Mouse (Mus musculus) T-helper 17 cell (primary cell): Measurements from ENCODE around the gene Col4a1.

Experiments used
- in situ Hi-C, 2 experiments: fragments of 300-600 bp; cut with MboI, MseI; formaldehyde crosslinking; loops; 1 replicate in 1 of 2; 2 replicates in 1 of 2; pipeline ENCODE4 v1.15.1; 2025; ENCODE audit warnings: high pct_unique_total_duplicates in 2 of 2

The Col4a1 gene

DNA sequence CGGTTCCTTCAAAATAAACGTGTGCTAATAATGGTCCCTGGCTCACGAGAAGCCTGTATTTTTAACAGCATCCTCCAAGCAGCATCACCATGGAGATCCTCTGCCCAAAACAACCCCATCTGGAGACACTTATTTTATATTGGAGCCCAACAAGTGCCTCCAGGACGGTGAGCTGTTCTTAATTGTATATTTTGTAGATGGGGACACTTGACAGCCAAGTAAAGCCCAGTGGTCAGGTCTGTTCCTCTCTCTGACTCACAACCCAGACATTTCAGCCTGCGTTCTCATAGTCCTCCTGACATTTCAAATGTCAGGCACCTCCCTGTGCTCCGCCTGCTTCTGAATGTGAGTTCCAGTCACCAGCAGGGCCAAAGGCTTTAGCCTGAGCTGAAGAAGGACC is 43.9 kb downstream of the Col4a1 start:
- in situ Hi-C loops = no loop called here

DNA sequence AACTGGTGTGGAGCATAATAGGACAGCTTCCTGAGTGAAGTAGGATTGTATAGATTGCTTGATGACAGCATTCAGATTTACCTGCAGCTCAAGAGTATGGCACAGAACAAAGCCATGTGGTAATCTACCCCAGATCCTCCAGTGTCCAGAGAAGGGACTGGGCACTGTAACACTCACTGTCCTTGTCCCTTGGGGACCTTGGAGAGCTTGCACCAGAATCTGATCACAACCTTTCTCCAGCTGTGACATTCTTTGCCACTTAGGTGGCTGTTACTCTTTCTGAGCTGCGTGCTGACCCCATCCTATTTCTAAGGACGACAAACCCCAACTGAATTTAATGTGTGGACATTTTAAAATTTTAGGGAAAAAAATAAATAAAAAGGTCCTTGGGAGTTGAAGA is 46.2 kb downstream of the Col4a1 start:
- in situ Hi-C loops = no loop called here

- in situ Hi-C loops = no loop called here
Measured at GRCm38 (mm10) chr8:11265971-11266370, 46.7 kb downstream of the Col4a1 start.

- in situ Hi-C loops = no loop called here
Measured at GRCm38 (mm10) chr8:11263848-11264247, 48.8 kb downstream of the Col4a1 start.

GRCm38 (mm10) chr8:11262031-11262735 is 50.4 kb downstream of the Col4a1 start:
- in situ Hi-C loops = no loop called here

DNA sequence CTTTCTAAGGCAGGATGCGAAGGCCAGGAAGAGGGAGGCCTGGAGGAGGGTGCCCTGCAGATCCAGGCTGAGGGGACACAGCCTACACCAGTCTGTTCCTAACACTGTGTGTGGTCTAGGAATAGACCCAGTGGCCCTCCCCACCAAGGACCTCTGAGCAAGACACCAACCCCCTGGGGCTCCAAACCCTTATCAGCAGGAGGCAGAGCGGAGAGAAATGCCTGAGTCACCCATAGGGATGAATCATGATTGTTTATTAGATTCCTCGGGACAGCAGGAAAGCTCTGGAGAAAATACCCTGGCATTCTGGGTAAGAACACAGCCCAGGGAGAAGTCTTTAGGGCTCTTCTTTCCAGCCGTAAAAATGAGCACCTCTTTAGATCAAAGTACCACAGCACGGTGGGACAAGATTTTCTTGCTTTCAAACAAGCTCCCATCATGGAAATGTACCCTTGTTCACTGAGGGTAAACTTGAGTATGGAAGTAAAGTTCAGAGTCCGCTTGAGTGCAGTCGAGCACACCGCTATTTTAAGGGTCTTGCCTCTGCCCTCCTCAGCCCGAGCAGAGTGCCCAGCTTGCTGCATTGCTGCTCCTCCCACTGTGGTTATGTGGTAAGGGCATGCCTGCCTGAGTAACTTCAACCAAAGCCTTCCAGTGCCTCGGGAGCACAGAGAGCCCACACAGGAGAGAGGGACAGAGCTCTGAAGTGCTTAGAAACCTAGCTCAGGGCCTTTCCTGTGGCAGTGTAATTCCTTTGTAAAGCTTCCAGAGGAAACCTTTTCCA is 52.6 kb downstream of the Col4a1 start:
- in situ Hi-C loops = no loop called here

GRCm38 (mm10) chr8:11258517-11259136 is 54.0 kb downstream of the Col4a1 start:
- in situ Hi-C loops = no loop called here

GRCm38 (mm10) chr8:11257079-11258017 is 55.3 kb downstream of the Col4a1 start:
- in situ Hi-C loops = no loop called here

DNA sequence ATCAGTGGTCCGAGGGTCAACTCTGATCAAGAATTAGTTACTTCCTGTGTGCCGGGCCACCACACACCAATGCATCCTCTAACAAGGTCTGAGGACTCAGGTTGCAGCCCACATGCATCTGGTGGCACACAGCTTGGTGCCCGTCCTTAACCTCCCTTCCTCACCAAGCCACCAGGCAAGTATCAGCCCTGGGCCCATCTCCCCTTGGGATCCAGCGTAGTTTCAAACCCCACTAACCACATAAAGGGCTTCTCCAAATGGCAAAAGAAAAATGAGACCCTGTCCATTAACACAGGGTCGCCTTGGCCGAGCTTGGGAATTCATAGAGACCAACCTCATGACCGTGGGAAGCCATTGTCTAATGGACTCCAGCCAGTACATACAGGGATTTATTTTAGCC is 56.2 kb downstream of the Col4a1 start:
- in situ Hi-C loops = no loop called here

DNA sequence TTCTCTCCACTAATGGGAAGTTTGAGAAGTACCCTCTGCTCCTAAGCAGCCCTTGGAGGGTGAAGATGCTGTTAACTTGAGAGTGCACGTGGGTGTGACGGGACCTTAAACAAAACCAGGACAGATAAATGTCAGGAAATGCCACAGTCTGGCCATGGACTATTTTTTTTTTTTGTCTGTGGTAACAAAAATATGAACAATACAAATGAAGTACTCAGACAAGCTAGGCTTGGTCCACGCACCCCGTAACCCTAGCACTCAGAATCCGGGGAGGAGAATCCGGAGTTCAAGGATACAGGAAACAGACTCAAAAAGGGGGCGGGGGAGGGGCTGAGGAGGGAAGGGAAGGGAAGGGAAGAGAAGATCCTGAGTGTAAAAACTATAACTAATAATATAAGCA is 56.9 kb downstream of the Col4a1 start:
- in situ Hi-C loops = no loop called here

GRCm38 (mm10) chr8:11254914-11255530 is 57.6 kb downstream of the Col4a1 start:
- in situ Hi-C loops = loop anchor here (5.0 kb wide), 2 partner anchors 137 to 142 kb away; no protein-coding TSS in a partner anchor

DNA sequence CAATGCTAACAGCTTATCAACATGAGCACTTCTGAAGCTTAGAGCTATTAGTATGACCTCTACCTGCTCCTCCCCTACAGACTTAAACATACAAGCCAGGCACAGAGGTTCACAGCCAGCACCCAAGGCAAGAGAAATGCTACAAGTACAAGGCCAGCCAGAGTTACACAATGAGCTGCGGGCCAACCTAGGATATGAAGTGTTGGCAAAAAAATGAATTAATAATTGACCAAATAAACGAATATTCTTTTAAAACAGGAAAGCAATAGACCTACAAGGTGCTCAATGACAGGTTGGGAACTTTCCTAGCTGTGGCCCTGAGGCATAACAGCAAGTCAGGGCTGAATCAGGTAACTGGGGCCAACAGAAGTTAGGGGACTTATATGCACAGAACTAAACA is 58.1 kb downstream of the Col4a1 start:
- in situ Hi-C loops = loop anchor here (5.0 kb wide), 2 partner anchors 138 to 143 kb away; no protein-coding TSS in a partner anchor

DNA sequence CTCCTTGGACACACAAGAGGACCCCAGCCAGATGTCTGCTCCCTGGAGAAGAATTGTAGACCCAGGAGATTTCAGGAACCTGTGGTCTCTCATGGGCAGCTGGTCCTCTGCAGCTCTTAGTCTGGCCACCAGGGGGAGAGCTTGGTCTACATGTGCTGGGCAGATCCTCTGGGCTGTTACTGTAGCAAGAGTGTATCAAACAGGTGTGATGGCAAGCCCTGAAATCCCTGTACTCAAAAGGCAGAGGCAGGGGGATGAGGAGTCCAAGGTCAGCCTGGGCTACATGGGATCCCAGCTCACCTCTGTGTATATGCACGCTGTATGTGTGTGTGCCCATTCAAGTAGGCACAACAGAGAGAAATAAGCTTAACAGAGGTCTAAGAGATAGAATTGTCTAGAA is 59.1 kb downstream of the Col4a1 start:
- in situ Hi-C loops = loop anchor here (5.0 kb wide), 2 partner anchors 139 to 144 kb away; no protein-coding TSS in a partner anchor

GRCm38 (mm10) chr8:11253041-11253440 is 59.6 kb downstream of the Col4a1 start:
- in situ Hi-C loops = loop anchor here (5.0 kb wide), 2 partner anchors 139 to 144 kb away; no protein-coding TSS in a partner anchor

- in situ Hi-C loops = loop anchor here (5.0 kb wide), 2 partner anchors 140 to 145 kb away; no protein-coding TSS in a partner anchor
Measured at GRCm38 (mm10) chr8:11252235-11252774, 60.3 kb downstream of the Col4a1 start.

DNA sequence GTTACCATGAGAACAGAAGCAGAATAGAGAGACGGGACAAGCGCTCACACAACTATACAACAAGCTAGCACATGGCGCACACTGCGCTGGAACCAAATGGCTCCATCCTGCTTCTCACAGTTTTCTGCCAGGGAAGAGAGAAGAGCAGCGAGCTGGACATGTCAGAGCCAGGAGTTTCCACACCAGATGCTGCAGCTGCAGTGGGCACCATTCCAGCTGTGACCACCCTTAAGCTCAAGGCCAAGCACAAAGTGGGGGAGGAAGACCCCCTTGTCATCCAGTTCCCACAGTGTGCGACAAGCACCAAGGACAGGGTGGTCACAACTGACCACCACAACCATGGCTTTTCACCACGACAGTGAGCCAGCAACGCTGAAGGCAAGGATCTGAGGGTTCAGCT is 62.5 kb downstream of the Col4a1 start:
- in situ Hi-C loops = loop anchor here (5.0 kb wide), 2 partner anchors 142 to 147 kb away; no protein-coding TSS in a partner anchor

DNA sequence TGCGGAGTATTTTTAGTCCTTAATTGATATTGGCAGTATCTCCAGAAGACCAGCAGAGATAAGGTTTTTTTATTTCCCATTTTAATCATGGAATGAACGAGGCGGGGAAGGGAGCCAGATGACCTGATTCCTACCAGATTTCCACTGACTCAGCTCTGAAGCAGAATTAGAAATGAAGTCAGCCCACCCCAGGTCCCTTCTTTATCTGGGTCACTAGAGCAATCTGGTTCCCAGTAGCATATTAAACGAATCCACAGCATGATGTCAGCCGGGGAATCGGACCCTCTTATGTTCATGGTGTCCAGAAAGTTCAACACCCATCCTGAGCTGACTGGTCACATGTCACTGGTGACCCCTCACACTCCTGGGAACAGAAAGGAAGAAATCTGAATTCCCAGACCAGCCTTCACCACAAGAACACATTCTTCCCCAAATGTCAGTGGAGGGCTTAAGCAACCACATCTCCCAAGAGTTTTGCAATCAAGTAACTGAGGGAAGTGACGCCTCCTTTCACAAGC is 63.0 kb downstream of the Col4a1 start:
- in situ Hi-C loops = loop anchor here (5.0 kb wide), 2 partner anchors 143 to 148 kb away; no protein-coding TSS in a partner anchor

DNA sequence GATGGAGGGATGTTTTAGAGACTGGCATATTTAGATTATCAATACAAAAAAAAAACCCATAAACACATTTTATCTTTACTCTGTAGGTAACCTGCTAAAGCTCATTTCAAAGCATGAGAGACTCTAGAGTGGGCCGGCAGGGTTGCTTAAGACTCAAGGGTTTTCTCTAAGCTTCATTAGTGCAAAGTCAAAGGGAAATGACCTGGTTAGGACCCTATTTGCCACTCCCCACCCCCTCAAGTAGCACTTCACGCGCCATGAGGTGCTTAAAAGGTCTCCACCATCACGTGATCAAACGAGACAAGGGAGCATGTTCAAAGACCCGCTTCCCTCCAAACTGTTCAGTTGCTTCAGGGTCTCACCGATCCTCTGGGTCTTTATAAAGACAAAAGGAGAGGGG is 63.9 kb downstream of the Col4a1 start:
- in situ Hi-C loops = no loop called here

DNA sequence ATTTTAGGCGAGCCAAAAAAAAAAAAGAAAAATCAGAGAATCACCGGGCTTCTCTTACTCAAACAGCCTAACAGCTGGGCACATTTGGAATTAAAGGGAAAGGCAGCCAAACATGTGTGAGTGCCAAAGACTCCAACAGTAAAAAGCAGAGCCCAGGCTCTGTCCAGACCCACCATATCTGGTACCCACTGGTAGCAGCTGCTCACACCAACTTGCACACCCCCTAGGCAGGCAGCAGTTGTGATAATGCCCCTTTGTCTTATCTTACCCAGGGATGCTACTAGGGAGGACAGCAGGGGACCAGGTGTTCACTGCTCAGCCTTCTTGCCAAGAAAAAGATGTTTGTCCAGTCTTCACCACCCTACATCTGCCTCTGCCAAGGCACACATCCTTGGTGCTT is 71.1 kb downstream of the Col4a1 start:
- in situ Hi-C loops = no loop called here

GRCm38 (mm10) chr8:11234879-11235210 is 77.8 kb downstream of the Col4a1 start:
- in situ Hi-C loops = loop anchor here in 1 of 2 experiments (10.0 kb wide), 1 partner anchor 440 kb away; no protein-coding TSS in a partner anchor
